Mouse (Mus musculus) frontal cortex, postnatal 36 days (tissue): ENCODE measurements around the gene Gpx2.
A peak's percentile ranks its signal among the peaks of the same experiment; 100 is the strongest.

Experiments
- DNase-seq, 2 experiments: peaks; one replicate each; pipeline ENCODE4 v3.0.0; 2022; ENCODE audit warnings: low spot score in 2 of 2

The Gpx2 gene

DNA sequence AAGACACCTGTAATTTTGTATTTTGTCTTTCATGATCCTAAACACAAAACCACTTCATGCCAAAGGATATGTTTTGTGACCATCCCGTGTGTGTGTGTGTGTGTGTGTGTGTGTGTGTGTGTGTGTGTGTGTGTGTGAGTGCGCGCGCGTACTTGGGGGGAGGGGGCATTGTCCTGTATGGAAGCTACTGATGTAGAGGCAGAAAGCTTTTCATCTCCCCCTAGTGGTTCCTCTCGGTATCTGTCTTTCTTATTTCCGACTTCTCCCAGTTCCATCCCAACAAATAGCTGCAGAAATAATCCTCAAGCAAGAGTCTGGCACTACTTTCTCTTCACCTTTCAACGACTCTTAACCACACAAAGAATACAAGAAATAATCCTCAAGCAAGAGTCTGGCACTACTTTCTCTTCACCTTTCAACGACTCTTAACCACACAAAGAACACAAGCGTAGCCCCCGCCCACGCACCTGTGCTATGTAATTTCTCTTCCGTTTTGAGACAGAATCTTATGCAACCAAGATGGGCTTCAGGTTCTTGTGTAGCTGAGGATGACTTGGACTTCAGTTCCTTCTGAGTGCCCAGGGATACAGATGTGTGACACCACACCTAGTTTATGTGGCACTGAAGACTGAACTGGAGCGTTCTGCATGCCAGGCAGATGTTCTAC is 42.6 kb downstream of the Gpx2 start:
- peak in 1 of 2 experiments; percentile 68 for DNase-seq

DNA sequence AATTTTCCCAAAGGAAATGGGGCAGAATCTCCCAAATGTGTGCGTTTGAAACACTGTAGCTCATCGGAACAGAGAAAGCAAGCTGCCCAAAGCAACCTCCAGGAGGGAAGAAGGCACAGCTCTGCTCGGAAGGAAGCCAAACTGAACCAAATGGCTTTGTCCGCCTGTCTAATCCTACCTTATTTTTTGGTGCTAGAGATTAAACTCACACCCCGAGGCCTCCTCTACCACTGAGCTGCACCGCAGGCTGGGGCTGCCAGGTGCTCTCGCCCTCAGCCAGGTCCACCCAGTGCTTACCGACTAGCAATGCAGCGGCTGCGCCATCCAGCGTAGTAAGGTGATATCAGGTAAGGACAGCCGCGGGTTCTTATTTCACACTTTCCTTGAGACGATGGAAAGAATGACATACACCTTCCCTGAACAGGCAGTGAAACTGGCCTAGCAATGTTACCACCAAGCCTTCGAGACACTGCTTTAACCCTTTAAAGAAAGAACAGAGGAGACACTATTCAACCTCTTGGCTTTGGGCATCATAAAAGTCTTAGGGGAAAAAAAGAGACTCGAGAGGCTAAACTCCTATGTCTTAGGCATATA is 44.4 kb downstream of the Gpx2 start:
- no peak for DNase-seq
